Mouse (Mus musculus) telencephalon, adult 2 months (tissue): ENCODE measurements around the gene Nxf7.
"Not testable (repeated sequence)": the region's sequence is repeated elsewhere in the genome, so short reads cannot be mapped to it uniquely, and the experiment has no call there.

Source experiments
- DNase-seq: peaks from one replicate; pipeline ENCODE4 v3.0.0-alpha.2; 2011; ENCODE audit warnings: low read depth, low spot score

Nxf7 gene

GRCm38 (mm10) chrX:135598677-135599076 is at the start of gene Nxf7:
Nxf7 (minus strand) TSS chrX:135598777.
- DNase-seq = no peak

DNA sequence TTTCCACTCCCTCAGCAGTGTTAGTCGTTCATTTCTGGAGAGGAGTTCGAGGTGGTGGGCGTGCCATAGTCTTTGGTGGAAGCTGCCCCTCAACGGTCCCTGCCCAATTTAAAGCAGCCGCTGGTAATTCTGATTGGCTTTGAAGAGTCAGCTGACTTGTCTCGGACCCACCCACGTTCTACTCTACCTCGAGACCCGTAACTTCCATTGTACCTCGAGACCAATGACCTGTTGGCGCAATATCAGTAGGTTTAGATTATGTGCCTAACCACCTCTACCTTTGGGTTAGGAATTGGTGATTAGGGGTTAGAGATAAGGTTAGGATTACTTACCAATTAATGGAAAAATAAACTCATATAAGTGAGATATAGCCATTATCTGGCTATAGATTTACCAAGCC is 29.0 kb upstream of the Nxf7 start, which contains the start of gene Prame:
Gene Prame (minus strand): TSS at position 101 of the 400 bp plus-strand sequence.
- no peak for DNase-seq

- DNase-seq = peak; percentile 55
These were observed 2.9 kb upstream of the Nxf7 start for GRCm38 (mm10) chrX:135601298-135602029.

GRCm38 (mm10) chrX:135598096-135598495 is 481 bp downstream of the Nxf7 start:
- DNase-seq = peak; percentile 73

DNA sequence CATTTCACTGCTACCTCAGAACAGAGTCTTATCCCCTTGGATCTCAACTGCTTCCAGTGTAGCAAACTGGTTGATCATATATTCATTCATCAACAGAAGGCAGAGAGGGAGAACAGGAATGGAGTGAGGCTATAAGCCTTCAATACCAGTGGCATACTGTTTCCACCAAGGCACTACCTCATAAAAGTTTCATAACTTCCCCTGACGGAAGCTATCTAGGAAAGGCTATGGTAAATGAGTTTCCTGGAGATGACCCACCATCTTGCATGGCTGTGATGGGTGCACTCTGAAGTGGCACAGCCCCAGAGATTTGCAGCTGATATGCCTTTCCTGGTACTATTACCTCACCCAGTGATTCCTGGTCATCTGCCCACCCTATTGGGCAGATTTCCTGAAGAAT is 22.2 kb downstream of the Nxf7 start:
- no peak for DNase-seq

GRCm38 (mm10) chrX:135574958-135575628 is 23.5 kb downstream of the Nxf7 start:
- not testable (repeated sequence) for DNase-seq

- DNase-seq = not testable (repeated sequence)
These were observed 24.2 kb downstream of the Nxf7 start for GRCm38 (mm10) chrX:135574261-135574957.

DNA sequence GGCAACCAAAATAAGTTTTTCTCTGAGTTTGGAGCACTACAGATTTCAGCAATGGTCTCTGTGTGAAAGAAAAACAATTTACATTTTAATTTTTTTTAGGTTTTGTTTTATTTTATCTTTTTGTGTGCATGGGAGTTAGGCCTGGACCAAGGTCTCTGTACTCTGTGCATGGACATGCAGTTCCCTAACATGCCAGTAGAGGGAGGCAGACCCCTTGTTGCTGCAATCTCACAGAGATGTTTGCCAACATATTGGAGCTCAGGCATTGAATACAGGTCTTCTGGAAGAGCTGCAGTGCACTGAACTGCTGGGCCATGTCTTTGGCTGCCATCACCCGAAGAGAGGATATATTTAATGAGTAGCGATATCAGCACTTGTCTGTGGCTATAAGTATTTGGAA is 29.1 kb downstream of the Nxf7 start:
- not testable (repeated sequence) for DNase-seq

DNA sequence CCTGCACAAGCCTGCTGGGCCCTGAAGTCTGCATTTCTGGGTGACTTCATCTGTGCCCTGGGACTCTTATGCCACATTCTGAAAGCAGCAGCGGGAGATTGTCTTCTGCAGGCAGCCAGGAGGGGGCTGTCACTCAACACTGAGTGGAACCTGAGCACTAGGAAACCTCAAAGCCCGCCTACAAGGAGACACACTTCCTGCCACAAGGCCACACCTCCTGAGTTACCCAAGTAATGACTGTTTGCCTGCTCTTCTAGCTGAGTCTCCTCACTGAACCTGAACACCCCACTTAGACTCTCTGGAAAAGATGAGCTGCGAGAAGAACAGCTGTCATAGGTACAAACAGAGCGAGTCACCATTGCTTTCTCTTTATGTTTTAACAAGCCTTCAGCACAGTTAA is 33.6 kb downstream of the Nxf7 start:
- not testable (repeated sequence) for DNase-seq

- DNase-seq = no peak
These were observed 35.7 kb downstream of the Nxf7 start for GRCm38 (mm10) chrX:135562841-135563240.

DNA sequence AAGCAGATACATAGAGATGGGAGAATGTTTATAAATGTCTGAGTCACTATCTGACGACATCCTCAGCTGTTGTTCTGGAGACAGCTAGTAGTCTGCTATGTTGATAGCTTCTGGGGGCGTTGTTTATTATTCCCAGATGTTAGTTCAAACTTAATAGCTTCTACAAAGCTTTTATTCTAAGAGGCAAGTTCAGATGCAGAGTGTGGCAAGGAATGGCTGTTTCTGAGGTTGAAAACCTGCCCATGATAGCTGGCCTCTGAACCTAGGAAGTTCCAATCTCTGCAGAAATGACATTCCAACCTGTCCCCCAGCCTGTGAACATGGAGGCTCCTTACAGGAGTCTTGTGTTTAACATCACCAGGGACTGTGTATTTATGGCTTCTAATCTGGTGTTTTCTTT is 36.9 kb downstream of the Nxf7 start:
- not testable (repeated sequence) for DNase-seq

DNA sequence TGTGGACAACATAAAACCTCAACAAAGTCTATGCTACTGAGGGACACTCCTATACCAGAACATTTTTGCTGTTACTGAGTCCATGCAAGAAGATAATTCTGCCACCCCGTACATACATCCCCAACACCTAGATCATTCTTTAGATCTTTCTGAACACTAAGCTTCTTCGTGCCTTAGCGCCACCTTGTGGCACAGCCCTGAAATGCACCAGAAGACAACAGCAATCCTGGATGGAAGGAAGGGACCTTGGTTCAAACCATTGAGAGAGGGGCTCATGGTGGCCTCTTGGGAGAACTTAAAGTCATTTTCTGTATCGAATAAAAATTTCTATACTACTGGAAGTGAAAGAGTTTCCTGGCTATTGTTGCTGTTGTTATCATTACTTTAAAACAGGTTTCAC is 37.6 kb downstream of the Nxf7 start:
- DNase-seq = not testable (repeated sequence)

DNA sequence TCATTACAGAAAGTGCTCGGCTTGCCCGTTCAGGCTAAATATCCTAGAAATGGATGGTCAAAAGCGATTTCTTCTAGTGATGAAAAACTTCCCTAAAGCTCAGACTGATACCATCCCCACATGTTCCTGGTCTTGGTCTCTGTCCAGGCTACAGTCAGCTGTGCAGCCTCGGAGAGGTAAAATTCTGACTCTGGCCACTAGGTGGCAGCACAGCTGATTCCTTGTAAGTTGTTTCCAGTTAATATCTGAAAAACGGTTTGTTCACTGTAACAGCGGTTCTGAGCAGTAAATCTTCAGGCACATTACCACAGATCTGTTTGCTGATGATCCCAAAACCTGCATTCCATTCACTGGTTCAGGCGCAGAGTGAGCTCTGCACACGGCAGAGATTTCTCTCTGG is 38.9 kb downstream of the Nxf7 start:
- not testable (repeated sequence) for DNase-seq
